Mouse (Mus musculus): ENCODE data around the gene Spaca9. TPM values are rescaled to one million over a fixed set of nuclear protein-coding genes. Genes with fewer than 3 reads are reported as not detected.

The Spaca9 gene
- 10 to 100 TPM in 1 of 2 experiments, 1 to 10 TPM in 1; 9.1 to 13.3 TPM for total RNA-seq (2023)

GRCm38 (mm10) chr2:28699361-28700335, at the start of gene Spaca9, which contains the start of gene Ak8:
Spaca9 (minus strand) TSS chr2:28699727.
Ak8 (plus strand) TSS chr2:28700164.

Other genes with a start within 250 kb of the Spaca9 start
- not detected for gene 1700007K13Rik, start 233.4 kb downstream of the Spaca9 start, total RNA-seq (2023)
- gene Mrps2, start 231.7 kb downstream of the Spaca9 start, total RNA-seq (2023): 10 to 100 TPM; 21.9 to 22.0 TPM
- gene Gbgt1, start 202.8 kb downstream of the Spaca9 start, total RNA-seq (2023): 10 to 100 TPM; 68.7 to 79.5 TPM
- 10 to 100 TPM; 22.0 to 30.8 TPM for gene Gm10134, start 193.6 kb downstream of the Spaca9 start, total RNA-seq (2023)
- 10 to 100 TPM; 30.8 to 31.5 TPM for gene Ralgds, start 186.6 kb downstream of the Spaca9 start, total RNA-seq (2023)
- under 1 TPM; 0.47 to 0.49 TPM for gene Cel, start 136.3 kb downstream of the Spaca9 start, total RNA-seq (2023)
- 10 to 100 TPM; 23.6 to 28.6 TPM for gene Gtf3c5, start 116.0 kb downstream of the Spaca9 start, total RNA-seq (2023)
- gene Gfi1b, start 77.7 kb downstream of the Spaca9 start, total RNA-seq (2023): 1 to 10 TPM; 2.8 to 3.5 TPM
- gene Tsc1, start 58.5 kb downstream of the Spaca9 start, total RNA-seq (2023): 10 to 100 TPM; 30.2 to 31.9 TPM
- 10 to 100 TPM in 1 of 2 experiments, 1 to 10 TPM in 1; 7.8 to 10.3 TPM for gene Ak8, start 437 bp upstream of the Spaca9 start, total RNA-seq (2023)
- gene Gtf3c4, start 140.6 kb upstream of the Spaca9 start, total RNA-seq (2023): 10 to 100 TPM; 11.7 to 12.6 TPM
- gene Ddx31, start 140.7 kb upstream of the Spaca9 start, total RNA-seq (2023): 10 to 100 TPM; 10.5 to 13.7 TPM
- gene Barhl1, start 216.9 kb upstream of the Spaca9 start, total RNA-seq (2023): not detected

Measured in monocyte, adult 59 days (primary cell).